Mouse (Mus musculus): Measurements from ENCODE around the gene Ppp1r14c.
"Not testable (repeated sequence)": the region's sequence is repeated elsewhere in the genome, so short reads cannot be mapped to it uniquely, and the experiment has no call there.

Gene Ppp1r14c

GRCm38 (mm10) chr10:3402284-3402683 lies 36.4 kb downstream of the Ppp1r14c start:
- no peak for DNase-seq (ENCODE audit: extremely low spot score, low read depth, low spot score)

GRCm38 (mm10) chr10:3403416-3404137 lies 37.7 kb downstream of the Ppp1r14c start:
- DNase-seq (ENCODE audit: extremely low spot score, low read depth, low spot score): no peak

GRCm38 (mm10) chr10:3404362-3404761 lies 38.5 kb downstream of the Ppp1r14c start:
- no peak for DNase-seq (ENCODE audit: extremely low spot score, low read depth, low spot score)

- no peak for DNase-seq (ENCODE audit: extremely low spot score, low read depth, low spot score)
Observed at GRCm38 (mm10) chr10:3406280-3406679, 40.4 kb downstream of the Ppp1r14c start.

- DNase-seq (ENCODE audit: extremely low spot score, low read depth, low spot score): no peak
Observed at GRCm38 (mm10) chr10:3408036-3408661, 42.3 kb downstream of the Ppp1r14c start.

GRCm38 (mm10) chr10:3408699-3409098 lies 42.8 kb downstream of the Ppp1r14c start:
- DNase-seq (ENCODE audit: extremely low spot score, low read depth, low spot score): no peak

GRCm38 (mm10) chr10:3411222-3411621 lies 45.4 kb downstream of the Ppp1r14c start:
- no peak for DNase-seq (ENCODE audit: extremely low spot score, low read depth, low spot score)

- DNase-seq (ENCODE audit: extremely low spot score, low read depth, low spot score): no peak
Observed at GRCm38 (mm10) chr10:3411639-3412038, 45.8 kb downstream of the Ppp1r14c start.

- DNase-seq (ENCODE audit: extremely low spot score, low read depth, low spot score): no peak
Observed at GRCm38 (mm10) chr10:3414813-3415212, 49.0 kb downstream of the Ppp1r14c start.

- no peak for DNase-seq (ENCODE audit: extremely low spot score, low read depth, low spot score)
Observed at GRCm38 (mm10) chr10:3416565-3416964, 50.7 kb downstream of the Ppp1r14c start.

GRCm38 (mm10) chr10:3417408-3417807 lies 51.6 kb downstream of the Ppp1r14c start:
- no peak for DNase-seq (ENCODE audit: extremely low spot score, low read depth, low spot score)

GRCm38 (mm10) chr10:3424016-3424415 lies 58.2 kb downstream of the Ppp1r14c start:
- DNase-seq (ENCODE audit: extremely low spot score, low read depth, low spot score): no peak

GRCm38 (mm10) chr10:3427689-3428399 lies 62.0 kb downstream of the Ppp1r14c start:
- DNase-seq (ENCODE audit: extremely low spot score, low read depth, low spot score): no peak

- DNase-seq (ENCODE audit: extremely low spot score, low read depth, low spot score): no peak
Observed at GRCm38 (mm10) chr10:3434848-3435474, 69.1 kb downstream of the Ppp1r14c start.

GRCm38 (mm10) chr10:3440722-3441471 lies 75.0 kb downstream of the Ppp1r14c start:
- no peak for DNase-seq (ENCODE audit: extremely low spot score, low read depth, low spot score)

GRCm38 (mm10) chr10:3446748-3447147 lies 80.9 kb downstream of the Ppp1r14c start:
- not testable (repeated sequence) for DNase-seq (ENCODE audit: extremely low spot score, low read depth, low spot score)

- DNase-seq (ENCODE audit: extremely low spot score, low read depth, low spot score): no peak
Observed at GRCm38 (mm10) chr10:3448699-3449098, 82.8 kb downstream of the Ppp1r14c start.

GRCm38 (mm10) chr10:3451930-3452329 lies 86.1 kb downstream of the Ppp1r14c start:
- no peak for DNase-seq (ENCODE audit: extremely low spot score, low read depth, low spot score)

- no peak for DNase-seq (ENCODE audit: extremely low spot score, low read depth, low spot score)
Observed at GRCm38 (mm10) chr10:3452822-3453475, 87.1 kb downstream of the Ppp1r14c start.

GRCm38 (mm10) chr10:3458686-3459085 lies 92.8 kb downstream of the Ppp1r14c start:
- DNase-seq (ENCODE audit: extremely low spot score, low read depth, low spot score): no peak
